Mouse (Mus musculus): ENCODE results near the gene Phb. TPM values are rescaled to one million over a fixed set of nuclear protein-coding genes. Genes with fewer than 3 reads are reported as not detected.
A peak's percentile ranks its signal among the peaks of the same experiment; 100 is the strongest.

The Phb gene
- total and polyA plus RNA-seq, 3 experiments, result 281 to 383 (median 358) TPM

- no peaks in the 10 kb centered on the region; the same call in 1 of the 2 replicates for H3K4me1 ChIP-seq (ENCODE audit: control insufficient read depth, insufficient read depth, low read length)
- intact Hi-C loops (cut with DNase I), result loop anchor here (5.0 kb wide), 1 partner anchor 249 kb away; no protein-coding TSS in a partner anchor
- H3K27ac ChIP-seq, result no peak overlapping the region
- H3K27me3 ChIP-seq (ENCODE audit: control insufficient read depth, insufficient read depth, low read length), result peaks cover 3% of the 10 kb centered on the region
- 67% methylated on average over 3 of the region's 3 CpGs for WGBS
- no peak for DNase-seq
- H3K9ac ChIP-seq (ENCODE audit: low read depth, low read length), result no peak overlapping the region
- no peaks in the 10 kb centered on the region for H3K36me3 ChIP-seq (ENCODE audit: control insufficient read depth, insufficient read depth, low read length)
- H3K79me2 ChIP-seq (replicated peaks; ENCODE audit: control insufficient read depth, insufficient read depth, low read length), result no peaks in the 10 kb centered on the region
- TF ChIP-seq CTCF (IDR thresholded peaks at IDR 0.05) (no peak), EP300 (IDR thresholded peaks at IDR 0.05; ENCODE audit: insufficient read depth, low read depth, low read length) (no peak), POLR2A (IDR thresholded peaks at IDR 0.05; ENCODE audit: insufficient read depth, low read depth, low read length) (no peak)
- no peak overlapping the region for H3K4me3 ChIP-seq
Observed at GRCm38 (mm10) chr11:95646154-95646490, 20.6 kb upstream of the Phb start.

GRCm38 (mm10) chr11:95647791-95648190 lies 19.0 kb upstream of the Phb start:
- 50% methylated on average over 3 of the region's 3 CpGs for WGBS
- intact Hi-C loops (cut with DNase I), result loop anchor here (2.0 to 5.0 kb wide), 3 partner anchors 61 to 250 kb away; partner anchors contain the start of gene Ngfr
- no peaks in the 10 kb centered on the region for H3K79me2 ChIP-seq (replicated peaks; ENCODE audit: control insufficient read depth, insufficient read depth, low read length)
- no peak overlapping the region for H3K4me3 ChIP-seq
- H3K27ac ChIP-seq, result no peak overlapping the region
- H3K4me1 ChIP-seq (ENCODE audit: control insufficient read depth, insufficient read depth, low read length), result no peaks in the 10 kb centered on the region; the same call in 1 of the 2 replicates
- H3K36me3 ChIP-seq (ENCODE audit: control insufficient read depth, insufficient read depth, low read length), result no peaks in the 10 kb centered on the region
- DNase-seq, result no peak
- H3K9ac ChIP-seq (ENCODE audit: low read depth, low read length), result no peak overlapping the region
- H3K27me3 ChIP-seq (ENCODE audit: control insufficient read depth, insufficient read depth, low read length), result peaks cover 3% of the 10 kb centered on the region
- no peak for TF ChIP-seq POLR2A (IDR thresholded peaks at IDR 0.05; ENCODE audit: insufficient read depth, low read depth, low read length)
- TF ChIP-seq EP300 (IDR thresholded peaks at IDR 0.05; ENCODE audit: insufficient read depth, low read depth, low read length), result no peak
- TF ChIP-seq CTCF (IDR thresholded peaks at IDR 0.05), result no peak

DNA sequence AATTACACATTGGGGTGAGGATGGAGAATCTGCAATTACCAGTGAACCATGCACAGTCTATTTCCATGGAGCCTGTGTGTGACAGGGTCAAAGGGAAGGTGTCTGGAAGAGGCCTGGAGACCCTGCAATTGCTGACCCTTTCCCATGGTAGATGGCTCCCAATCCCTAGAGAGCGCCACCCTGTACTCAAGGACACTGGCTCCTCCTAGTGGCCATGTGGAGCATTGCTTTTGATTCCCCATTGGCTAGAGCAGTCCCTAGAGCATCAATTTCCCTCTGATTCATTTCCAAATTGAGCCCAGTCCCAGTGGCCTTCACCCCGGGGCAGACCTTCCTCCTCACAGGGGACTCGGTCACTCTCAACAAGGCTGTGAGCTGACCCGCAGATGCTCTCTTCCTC lies 17.9 kb upstream of the Phb start:
- intact Hi-C loops (cut with DNase I), result loop anchor here (1.0 to 5.0 kb wide), 4 partner anchors 62 to 252 kb away; partner anchors contain the start of gene Ngfr
- peak; percentile 67 for TF ChIP-seq EP300 (IDR thresholded peaks at IDR 0.05; ENCODE audit: insufficient read depth, low read depth, low read length)
- peak; percentile 94 for TF ChIP-seq CTCF (IDR thresholded peaks at IDR 0.05)
- no peak for TF ChIP-seq POLR2A (IDR thresholded peaks at IDR 0.05; ENCODE audit: insufficient read depth, low read depth, low read length)

GRCm38 (mm10) chr11:95649560-95649959 lies 17.2 kb upstream of the Phb start:
- Histone ChIP-seq H3K36me3 (ENCODE audit: control insufficient read depth, insufficient read depth, low read length) (no peaks in the 10 kb centered on the region), H3K9ac (ENCODE audit: low read depth, low read length) (no peak overlapping the region), H3K79me2 (replicated peaks; ENCODE audit: control insufficient read depth, insufficient read depth, low read length) (no peaks in the 10 kb centered on the region), H3K27ac (no peak overlapping the region), H3K4me3 (no peak overlapping the region), H3K27me3 (ENCODE audit: control insufficient read depth, insufficient read depth, low read length) (peaks cover 3% of the 10 kb centered on the region), H3K4me1 (ENCODE audit: control insufficient read depth, insufficient read depth, low read length) (no peaks in the 10 kb centered on the region; the same call in 1 of the 2 replicates)
- WGBS, result 45% methylated on average over 7 of the region's 7 CpGs
- intact Hi-C loops (cut with DNase I), result loop anchor here (1.0 to 5.0 kb wide), 4 partner anchors 63 to 252 kb away; partner anchors contain the start of gene Ngfr
- DNase-seq, result no peak
- TF ChIP-seq EP300 (IDR thresholded peaks at IDR 0.05; ENCODE audit: insufficient read depth, low read depth, low read length), result no peak
- TF ChIP-seq CTCF (IDR thresholded peaks at IDR 0.05), result no peak

More for the DNA sequence above, 17.9 kb upstream of the Phb start:
- H3K27me3 ChIP-seq (ENCODE audit: control insufficient read depth, insufficient read depth, low read length), result peaks cover 3% of the 10 kb centered on the region
- peak; percentile 56 to 78 for DNase-seq
- 2% methylated on average over 4 of the region's 4 CpGs for WGBS
- no peaks in the 10 kb centered on the region; the same call in 1 of the 2 replicates for H3K4me1 ChIP-seq (ENCODE audit: control insufficient read depth, insufficient read depth, low read length)
- no peak overlapping the region for H3K4me3 ChIP-seq
- no peak overlapping the region for H3K27ac ChIP-seq
- H3K36me3 ChIP-seq (ENCODE audit: control insufficient read depth, insufficient read depth, low read length), result no peaks in the 10 kb centered on the region
- no peaks in the 10 kb centered on the region for H3K79me2 ChIP-seq (replicated peaks; ENCODE audit: control insufficient read depth, insufficient read depth, low read length)
- no peak overlapping the region for H3K9ac ChIP-seq (ENCODE audit: low read depth, low read length)

DNA sequence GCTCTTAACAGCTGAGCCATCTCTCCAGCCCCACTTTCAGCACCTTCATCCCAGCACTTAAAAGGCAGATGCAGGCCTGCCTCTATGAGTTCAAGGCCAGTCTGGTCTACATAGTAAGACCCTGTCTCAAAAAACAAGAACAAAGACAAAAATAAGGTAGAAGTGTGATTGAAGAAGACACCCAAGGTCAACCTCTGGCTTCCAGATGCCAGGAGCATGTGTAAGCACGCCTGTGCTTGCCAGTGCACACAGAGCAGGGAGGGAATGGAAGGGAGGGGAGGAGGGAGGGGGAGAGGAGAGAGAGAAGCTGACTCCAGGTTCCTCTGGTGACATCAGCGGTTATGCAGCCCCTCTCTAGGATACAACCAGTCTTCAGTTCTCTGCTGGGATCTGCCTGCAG lies 16.8 kb upstream of the Phb start:
- Histone ChIP-seq H3K27me3 (ENCODE audit: control insufficient read depth, insufficient read depth, low read length) (peaks cover 3% of the 10 kb centered on the region), H3K36me3 (ENCODE audit: control insufficient read depth, insufficient read depth, low read length) (no peaks in the 10 kb centered on the region), H3K4me3 (no peak overlapping the region), H3K9ac (ENCODE audit: low read depth, low read length) (no peak overlapping the region), H3K79me2 (replicated peaks; ENCODE audit: control insufficient read depth, insufficient read depth, low read length) (no peaks in the 10 kb centered on the region), H3K4me1 (ENCODE audit: control insufficient read depth, insufficient read depth, low read length) (no peaks in the 10 kb centered on the region; the same call in 1 of the 2 replicates), H3K27ac (no peak overlapping the region)
- 42% methylated on average over 2 of the region's 2 CpGs for WGBS
- DNase-seq, result no peak
- no peak for TF ChIP-seq CTCF (IDR thresholded peaks at IDR 0.05)
- TF ChIP-seq POLR2A (IDR thresholded peaks at IDR 0.05; ENCODE audit: insufficient read depth, low read depth, low read length), result no peak
- TF ChIP-seq EP300 (IDR thresholded peaks at IDR 0.05; ENCODE audit: insufficient read depth, low read depth, low read length), result no peak
- intact Hi-C loops (cut with DNase I), result no loop called here

DNA sequence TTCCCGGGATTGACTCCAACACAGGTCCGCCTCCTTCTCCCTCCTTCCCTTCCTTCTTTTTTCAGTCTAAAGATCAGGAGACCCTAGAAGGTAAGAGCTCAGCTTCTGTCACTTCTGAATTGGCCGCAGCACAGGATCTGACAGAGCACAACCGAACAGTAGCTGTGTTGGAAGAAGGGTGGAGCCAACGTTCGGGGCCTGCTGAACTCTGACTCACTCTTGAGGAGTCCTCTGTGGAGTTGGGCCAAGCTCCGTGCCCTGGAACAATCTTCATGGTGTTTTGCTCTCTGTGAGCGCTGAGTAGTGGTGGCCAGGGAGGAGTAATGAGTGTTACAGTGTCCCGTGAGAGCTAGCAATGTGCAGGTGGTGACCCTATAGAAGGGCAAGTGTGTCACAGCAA lies 15.8 kb upstream of the Phb start:
- no peak overlapping the region for H3K4me3 ChIP-seq
- no peaks in the 10 kb centered on the region; the same call in 1 of the 2 replicates for H3K27me3 ChIP-seq (ENCODE audit: control insufficient read depth, insufficient read depth, low read length)
- no peaks in the 10 kb centered on the region; the same call in 1 of the 2 replicates for H3K4me1 ChIP-seq (ENCODE audit: control insufficient read depth, insufficient read depth, low read length)
- no peaks in the 10 kb centered on the region for H3K79me2 ChIP-seq (replicated peaks; ENCODE audit: control insufficient read depth, insufficient read depth, low read length)
- TF ChIP-seq POLR2A (IDR thresholded peaks at IDR 0.05; ENCODE audit: insufficient read depth, low read depth, low read length) (no peak), EP300 (IDR thresholded peaks at IDR 0.05; ENCODE audit: insufficient read depth, low read depth, low read length) (no peak), CTCF (IDR thresholded peaks at IDR 0.05) (no peak)
- intact Hi-C loops (cut with DNase I), result no loop called here
- WGBS, result 40% methylated on average over 9 of the region's 9 CpGs
- no peak overlapping the region for H3K27ac ChIP-seq
- no peak overlapping the region for H3K9ac ChIP-seq (ENCODE audit: low read depth, low read length)
- DNase-seq, result no peak
- H3K36me3 ChIP-seq (ENCODE audit: control insufficient read depth, insufficient read depth, low read length), result no peaks in the 10 kb centered on the region
